Mouse (Mus musculus): ENCODE measurements around the gene Col6a6.
"Not testable (repeated sequence)": the region's sequence is repeated elsewhere in the genome, so short reads cannot be mapped to it uniquely, and the experiment has no call there.

The Col6a6 gene

GRCm38 (mm10) chr9:105658216-105658615, 169.7 kb downstream of the Col6a6 start:
- DNase-seq, result peak; percentile 6

- no peak for DNase-seq
Measured at GRCm38 (mm10) chr9:105656189-105656588, 171.8 kb downstream of the Col6a6 start.

- peak; percentile 85 for DNase-seq
Measured at GRCm38 (mm10) chr9:105642460-105643371, 185.2 kb downstream of the Col6a6 start, which contains the start of gene Pik3r4. Gene Pik3r4, plus strand, starts transcription at chr9:105642978.

GRCm38 (mm10) chr9:105641377-105641776, 186.6 kb downstream of the Col6a6 start:
- DNase-seq, result not testable (repeated sequence)
